Mouse (Mus musculus) embryonic facial prominence, embryonic 14.5 days (tissue): ENCODE results near the gene 2210011C24Rik. TPM values are rescaled to one million over a fixed set of nuclear protein-coding genes. Genes with fewer than 3 reads are reported as not detected.
"Not testable (repeated sequence)": the region's sequence is repeated elsewhere in the genome, so short reads cannot be mapped to it uniquely, and the experiment has no call there.

ENCODE experiments used
- ATAC-seq: fragments of 200-750 bp; cut with Nextera tagmentation; 2 replicates; pipeline ENCODE4 v1.8.0; 2017; ENCODE audit warnings: low read depth, moderate number of reproducible peaks, moderate TSS enrichment
- DNase-seq: peaks from one replicate; pipeline ENCODE4 v3.0.0-alpha.2; 2015; ENCODE audit warnings: low spot score
- H3K27ac ChIP-seq: fragments of 300-500 bp; sonication (generic); replicated peaks from 2 replicates; pipeline ENCODE4 v1.5.1; 2014; ENCODE audit warnings: low read depth, mild to moderate bottlenecking, low read length, moderate library complexity
- H3K27me3 ChIP-seq: fragments of 300-500 bp; sonication (generic); replicated peaks from 2 replicates; pipeline ENCODE4 v1.6.1; 2014; ENCODE audit warnings: low read length; ENCODE audit not compliant: control insufficient read depth, insufficient read depth
- H3K36me3 ChIP-seq: fragments of 300-500 bp; sonication (generic); 2 replicates; pipeline ENCODE4 v1.6.1; 2014; ENCODE audit warnings: low read length, mixed read lengths; ENCODE audit not compliant: control insufficient read depth, insufficient read depth
- H3K4me1 ChIP-seq: fragments of 300-500 bp; sonication (generic); 2 replicates; pipeline ENCODE4 v1.6.1; 2014; ENCODE audit warnings: antibody characterized with exemption, low read length; ENCODE audit not compliant: control insufficient read depth, insufficient read depth
- H3K4me2 ChIP-seq: fragments of 300-500 bp; sonication (generic); 2 replicates; pipeline ENCODE4 v1.6.1; 2014; ENCODE audit warnings: low read depth, mild to moderate bottlenecking, low read length, moderate library complexity, mixed read lengths
- H3K4me3 ChIP-seq: fragments of 300-500 bp; sonication (generic); 2 replicates; pipeline ENCODE4 v1.5.1; 2014; ENCODE audit warnings: low read depth, mild to moderate bottlenecking, low read length
- H3K9ac ChIP-seq: fragments of 300-500 bp; sonication (generic); 2 replicates; pipeline ENCODE4 v1.6.1; 2014; ENCODE audit warnings: low read depth, mild to moderate bottlenecking, low read length, moderate library complexity, mixed read lengths
- H3K9me3 ChIP-seq: fragments of 300-500 bp; sonication (generic); 2 replicates; pipeline ENCODE4 v1.6.1; 2016; ENCODE audit warnings: low read length; ENCODE audit not compliant: control insufficient read depth
- WGBS: fragments of 180-500 bp; shearing (Covaris S2); extraction: QIAGEN DNeasy Blood & Tissue Kit; methylation state at CpG from one replicate; pipeline ENCODE4 v1.1.7; 2014; 5-methylcytosine and 5-hydroxymethylcytosine counted together
- polyA plus RNA-seq: library from polyadenylated mRNA; unstranded; fragments of >200 nt; fragmentation: Nextera tagmentation; extraction: Ambion mirVana; gene quantifications from 2 replicates; pipeline ENCODE4 v1.2.1, GENCODE M21; 2014

Gene 2210011C24Rik
- polyA plus RNA-seq, 1 experiment from 2014 or later = 1.4 TPM

- DNase-seq = no peak
- Histone ChIP-seq H3K36me3 (peaks cover 50% of the 10 kb centered on the region), H3K4me1 (peaks cover 9% of the 10 kb centered on the region; the same call in 1 of the 2 replicates), H3K4me2 (peak overlapping the region; percentile 74), H3K27me3 (no peaks in the 10 kb centered on the region), H3K27ac (peak overlapping the region; percentile 98; the same call in 1 of the 2 replicates), H3K9me3 (no peaks in the 10 kb centered on the region), H3K9ac (peak overlapping the region; percentile 89; the same call in 1 of the 2 replicates), H3K4me3 (peak overlapping the region; percentile 80)
- ATAC-seq = no peak
- WGBS = 17% methylated on average over 12 of the region's 12 CpGs
Measured at GRCm38 (mm10) chr8:83995973-83996372, 16.0 kb downstream of the 2210011C24Rik start.

- Histone ChIP-seq H3K4me3 (no peak overlapping the region), H3K9ac (no peak overlapping the region), H3K9me3 (no peaks in the 10 kb centered on the region), H3K27me3 (no peaks in the 10 kb centered on the region), H3K4me2 (no peak overlapping the region), H3K27ac (no peak overlapping the region), H3K36me3 (peaks cover 50% of the 10 kb centered on the region), H3K4me1 (peaks cover 4% of the 10 kb centered on the region; the same call in 1 of the 2 replicates)
- DNase-seq (no peak), ATAC-seq (no peak)
- 77% methylated on average over 3 of the region's 3 CpGs for WGBS
Measured at GRCm38 (mm10) chr8:83994030-83994429, 17.9 kb downstream of the 2210011C24Rik start.

DNA sequence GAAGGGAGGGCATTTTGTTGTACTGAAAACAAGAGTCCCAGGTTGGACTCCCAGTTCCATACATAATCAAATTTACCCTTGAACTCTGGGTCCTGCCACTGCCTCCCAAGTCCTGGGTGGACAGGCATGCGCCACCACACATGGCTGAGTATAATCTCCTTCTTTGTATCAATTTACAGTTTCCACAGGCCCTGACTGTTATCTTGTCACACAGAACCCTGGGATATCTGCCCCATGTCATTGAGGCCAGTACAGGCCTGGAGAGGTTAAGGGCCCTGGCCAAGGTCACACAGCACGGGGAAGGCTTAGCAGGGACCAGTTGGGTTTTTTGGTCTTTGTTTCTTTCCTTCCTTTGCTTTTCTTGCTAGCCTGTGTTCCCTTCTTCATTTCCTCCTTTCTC, 19.5 kb downstream of the 2210011C24Rik start:
- no peaks in the 10 kb centered on the region for H3K4me1 ChIP-seq
- no peak overlapping the region for H3K4me3 ChIP-seq
- H3K27ac ChIP-seq = no peak overlapping the region
- H3K4me2 ChIP-seq = no peak overlapping the region
- ATAC-seq (no peak), DNase-seq (no peak)
- H3K9ac ChIP-seq = no peak overlapping the region
- 80% methylated on average over 2 of the region's 2 CpGs for WGBS
- peaks cover 64% of the 10 kb centered on the region for H3K36me3 ChIP-seq
- no peaks in the 10 kb centered on the region for H3K27me3 ChIP-seq
- no peaks in the 10 kb centered on the region for H3K9me3 ChIP-seq

GRCm38 (mm10) chr8:83990170-83990569, 21.8 kb downstream of the 2210011C24Rik start:
- H3K4me3 ChIP-seq = no peak overlapping the region
- no peak for ATAC-seq
- no peak overlapping the region for H3K27ac ChIP-seq
- no peaks in the 10 kb centered on the region for H3K27me3 ChIP-seq
- H3K36me3 ChIP-seq = peaks cover 85% of the 10 kb centered on the region
- H3K4me1 ChIP-seq = no peaks in the 10 kb centered on the region
- no peak for DNase-seq
- no peak overlapping the region for H3K4me2 ChIP-seq
- H3K9me3 ChIP-seq = no peaks in the 10 kb centered on the region
- WGBS = 94% methylated on average over 14 of the region's 14 CpGs
- H3K9ac ChIP-seq = no peak overlapping the region; the same call in 1 of the 2 replicates

DNA sequence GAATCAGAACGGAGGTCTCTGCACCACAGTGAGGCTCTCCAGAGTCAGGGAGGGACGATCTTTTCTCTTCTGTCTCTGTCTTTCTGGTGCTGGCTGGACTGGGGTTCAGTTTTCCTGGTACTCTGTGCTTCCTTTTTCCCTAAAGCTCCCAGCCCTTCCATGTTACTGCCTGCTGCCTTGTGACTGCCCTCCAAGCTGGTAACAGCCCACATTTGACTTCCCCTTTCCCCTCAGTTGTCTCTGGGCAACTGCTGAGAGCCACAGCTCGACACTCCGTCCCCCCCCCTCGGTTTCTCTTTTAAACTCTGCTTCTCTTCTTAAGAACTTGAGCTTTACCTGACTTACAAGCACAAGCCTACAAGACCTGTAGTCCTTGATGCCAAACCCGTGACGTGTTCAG, 22.7 kb downstream of the 2210011C24Rik start:
- ATAC-seq (no peak), DNase-seq (no peak)
- Histone ChIP-seq H3K27ac (no peak overlapping the region), H3K4me1 (no peaks in the 10 kb centered on the region), H3K4me3 (no peak overlapping the region), H3K4me2 (no peak overlapping the region), H3K9me3 (no peaks in the 10 kb centered on the region), H3K27me3 (no peaks in the 10 kb centered on the region), H3K9ac (no peak overlapping the region), H3K36me3 (peaks cover 87% of the 10 kb centered on the region)
- 89% methylated on average over 7 of the region's 7 CpGs for WGBS

DNA sequence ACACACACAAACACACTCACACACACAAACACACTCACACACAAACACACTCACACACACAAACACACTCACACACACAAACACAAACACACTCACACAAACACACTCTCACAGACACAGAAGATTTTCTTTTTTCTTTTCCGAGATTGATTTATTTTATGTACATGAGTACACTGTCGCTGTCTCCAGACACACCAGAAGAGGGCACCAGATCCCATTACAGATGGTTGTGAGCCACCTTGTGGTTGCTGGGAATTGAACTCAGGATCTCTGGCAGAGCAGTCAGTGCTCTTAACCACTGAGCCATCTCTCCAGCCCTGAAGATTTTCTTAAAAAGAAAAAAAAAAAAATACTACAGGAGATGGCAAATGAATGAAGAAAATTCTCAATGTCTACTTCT, 28.7 kb downstream of the 2210011C24Rik start:
- H3K9ac ChIP-seq, DNase-seq, H3K9me3 ChIP-seq, H3K27ac ChIP-seq, H3K27me3 ChIP-seq, H3K4me1 ChIP-seq, ATAC-seq, H3K4me3 ChIP-seq, H3K4me2 ChIP-seq: not testable (repeated sequence)
- WGBS = 96% methylated on average over 2 of the region's 2 CpGs
- H3K36me3 ChIP-seq = peaks cover 72% of the 10 kb centered on the region

DNA sequence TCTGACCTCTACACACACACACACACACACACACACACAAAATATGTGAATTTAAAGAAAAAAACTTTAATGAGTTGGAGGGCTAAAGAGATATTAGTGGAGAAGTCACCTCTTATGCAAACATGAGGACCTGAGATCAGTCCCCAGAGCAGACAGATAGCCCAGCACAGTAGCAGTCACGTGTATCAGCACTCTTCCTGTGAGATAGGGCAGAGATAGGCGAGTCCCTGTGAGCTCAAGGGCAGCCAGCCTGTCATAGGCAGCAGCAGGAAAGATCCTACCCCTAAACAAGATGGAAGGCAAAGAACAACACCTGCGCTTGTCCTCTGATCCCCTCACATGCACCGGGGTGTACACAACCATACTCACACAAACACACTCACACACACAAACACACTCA, 29.5 kb downstream of the 2210011C24Rik start:
- no peaks in the 10 kb centered on the region for H3K27me3 ChIP-seq
- DNase-seq (no peak), ATAC-seq (no peak)
- H3K27ac ChIP-seq = no peak overlapping the region
- H3K4me1 ChIP-seq = 0 out of 2 replicates have a peak, but pooled peaks cover 2% of the 10 kb centered on the region
- H3K36me3 ChIP-seq = peaks cover 64% of the 10 kb centered on the region
- no peak overlapping the region for H3K4me2 ChIP-seq
- WGBS = 86% methylated on average over 4 of the region's 4 CpGs
- no peaks in the 10 kb centered on the region for H3K9me3 ChIP-seq
- H3K9ac ChIP-seq = no peak overlapping the region
- H3K4me3 ChIP-seq = no peak overlapping the region

DNA sequence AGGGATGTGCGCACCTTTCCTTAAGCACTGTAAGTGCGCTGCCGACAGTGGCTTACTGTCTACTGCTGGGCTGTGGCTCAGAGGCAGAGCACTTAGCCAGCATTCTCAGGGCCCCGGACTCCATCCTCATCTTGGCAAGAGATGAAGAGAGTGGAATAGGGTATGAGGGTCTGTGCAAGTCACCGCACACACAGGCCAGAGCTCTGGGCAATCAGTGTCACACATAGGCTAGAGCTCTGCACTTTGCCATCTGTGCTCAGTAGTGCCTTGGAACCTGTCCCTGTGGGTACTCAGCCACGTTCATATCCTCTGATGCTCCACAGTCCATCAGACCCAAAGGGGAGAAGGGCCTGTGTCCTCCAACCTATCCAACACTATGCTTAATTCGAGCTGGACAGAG, 30.4 kb downstream of the 2210011C24Rik start:
- H3K4me2 ChIP-seq = no peak overlapping the region
- ATAC-seq (no peak), DNase-seq (no peak)
- 97% methylated on average over 7 of the region's 7 CpGs for WGBS
- no peak overlapping the region for H3K4me3 ChIP-seq
- no peak overlapping the region for H3K9ac ChIP-seq
- H3K9me3 ChIP-seq = no peaks in the 10 kb centered on the region
- H3K36me3 ChIP-seq = peaks cover 55% of the 10 kb centered on the region
- 0 out of 2 replicates have a peak, but pooled peaks cover 6% of the 10 kb centered on the region for H3K4me1 ChIP-seq
- no peak overlapping the region for H3K27ac ChIP-seq
- H3K27me3 ChIP-seq = no peaks in the 10 kb centered on the region

DNA sequence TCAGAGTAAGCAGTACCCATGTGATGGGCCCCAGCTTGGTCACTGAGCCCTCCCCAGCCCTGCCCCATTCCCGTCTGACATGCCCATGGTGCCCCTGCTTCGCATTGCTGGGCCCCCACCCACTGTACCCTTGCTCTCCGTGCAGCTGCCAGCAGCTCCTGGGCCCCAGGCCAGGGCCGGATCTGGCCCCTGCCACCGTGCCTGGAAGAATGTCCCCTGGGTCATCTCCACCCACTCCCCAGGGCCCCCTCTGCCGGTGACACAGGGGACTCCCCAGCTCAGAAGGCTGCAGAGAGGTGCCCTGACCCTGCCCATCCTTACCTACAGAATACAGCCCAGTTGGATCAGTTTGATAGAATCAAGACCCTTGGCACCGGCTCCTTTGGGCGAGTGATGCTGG, 31.1 kb downstream of the 2210011C24Rik start:
- DNase-seq (no peak), ATAC-seq (no peak)
- H3K27me3 ChIP-seq = no peaks in the 10 kb centered on the region
- peaks cover 48% of the 10 kb centered on the region for H3K36me3 ChIP-seq
- no peaks in the 10 kb centered on the region for H3K9me3 ChIP-seq
- no peak overlapping the region for H3K4me2 ChIP-seq
- 82% methylated on average over 8 of the region's 8 CpGs for whole genome bisulfite sequencing
- no peak overlapping the region for H3K4me3 ChIP-seq
- H3K9ac ChIP-seq = no peak overlapping the region; the same call in 1 of the 2 replicates
- 0 out of 2 replicates have a peak, but pooled peaks cover 6% of the 10 kb centered on the region for H3K4me1 ChIP-seq
- no peak overlapping the region for H3K27ac ChIP-seq
